In genomic region chr10:60285676-60286372, GRCm38 (mm10) we compare ENCODE assay signal across 8 mouse cellular contexts. TPM values are rescaled to one million over a fixed set of nuclear protein-coding genes. Genes with fewer than 3 reads are reported as not detected.
A peak's percentile ranks its signal among the peaks of the same experiment; 100 is the strongest.
DNase-seq lines count a peak whose midpoint lies in the region; ATAC-seq and TF ChIP-seq lines count a peak whose summit lies in the region.

No protein-coding gene starts in this region.

- no peaks in the 10 kb centered on the region for H3K27me3 ChIP-seq in heart, adult 2 months (ENCODE audit: control insufficient read depth, insufficient read depth, low read length)
- H3K27me3 ChIP-seq in limb, embryonic 11.5 days (ENCODE audit: control insufficient read depth, insufficient read depth, low read length), result no peaks in the 10 kb centered on the region
- no peaks in the 10 kb centered on the region for H3K27me3 ChIP-seq in neural tube, embryonic 15.5 days (replicated peaks)

- 52% methylated on average over 14 of the region's 14 CpGs for WGBS in heart, adult 2 months
- 72% methylated on average over 14 of the region's 14 CpGs for WGBS in bone marrow, adult 2 months
- WGBS in limb, embryonic 11.5 days, result 74% methylated on average over 14 of the region's 14 CpGs
- WGBS in neural tube, embryonic 15.5 days, result 17% methylated on average over 14 of the region's 14 CpGs

- H3K9me3 ChIP-seq in limb, embryonic 11.5 days (ENCODE audit: control insufficient read depth, low read length), result no peaks in the 10 kb centered on the region
- H3K9me3 ChIP-seq in neural tube, embryonic 15.5 days (replicated peaks), result no peaks in the 10 kb centered on the region

- no peak for TF ChIP-seq POLR2A in heart, adult 2 months (IDR thresholded peaks at IDR 0.05; ENCODE audit: insufficient read depth, low read depth, low read length)
- no peak for TF ChIP-seq POLR2A in bone marrow, adult 2 months (IDR thresholded peaks at IDR 0.05; ENCODE audit: borderline replicate concordance, control insufficient read depth, low read depth, low read length)

- H3K79me2 ChIP-seq in heart, adult 2 months (replicated peaks; ENCODE audit: control insufficient read depth, insufficient read depth, low read length), result peaks cover 13% of the 10 kb centered on the region

- H3K9ac ChIP-seq in heart, adult 2 months (ENCODE audit: low read depth, low read length), result no peak overlapping the region
- H3K9ac ChIP-seq in limb, embryonic 11.5 days (ENCODE audit: low read length), result no peak overlapping the region
- peak overlapping the region; percentile 12; the same call in 1 of the 2 replicates for H3K9ac ChIP-seq in neural tube, embryonic 15.5 days (replicated peaks)

- no peak for TF ChIP-seq EP300 in heart, adult 2 months (IDR thresholded peaks at IDR 0.05; ENCODE audit: insufficient read depth, low read depth, low read length)

- intact Hi-C loops in heart, adult 2 months (cut with DNase I), result no loop called here
- intact Hi-C loops in heart, postnatal 36 days (cut with DNase I), result no loop called here

- peak overlapping the region; percentile 14; the same call in 1 of the 2 replicates for H3K4me3 ChIP-seq in heart, adult 2 months
- H3K4me3 ChIP-seq in bone marrow, adult 2 months (replicated peaks; ENCODE audit: control insufficient read depth, low read depth, low read length), result no peak overlapping the region
- H3K4me3 ChIP-seq in limb, embryonic 11.5 days (ENCODE audit: low read depth, low read length), result no peak overlapping the region
- H3K4me3 ChIP-seq in neural tube, embryonic 15.5 days (replicated peaks), result peak overlapping the region; percentile 14

- peaks cover 61% of the 10 kb centered on the region for H3K4me1 ChIP-seq in heart, adult 2 months (ENCODE audit: control insufficient read depth, insufficient read depth, low read length)
- peaks cover 24% of the 10 kb centered on the region for H3K4me1 ChIP-seq in bone marrow, adult 2 months (ENCODE audit: control insufficient read depth, insufficient read depth, low read length)
- H3K4me1 ChIP-seq in limb, embryonic 11.5 days (ENCODE audit: control insufficient read depth, insufficient read depth, low read length), result peaks cover 25% of the 10 kb centered on the region
- peaks cover 86% of the 10 kb centered on the region for H3K4me1 ChIP-seq in neural tube, embryonic 15.5 days

- TF ChIP-seq CTCF in heart, adult 2 months (IDR thresholded peaks at IDR 0.05), result no peak
- no peak for TF ChIP-seq CTCF in bone marrow, adult 2 months (IDR thresholded peaks at IDR 0.05; ENCODE audit: control insufficient read depth, insufficient read depth, low read length)

- DNase-seq in heart, adult 2 months, result peak in 1 of 2 experiments; percentile 56
- no peak for DNase-seq in heart, postnatal 36 days
- peak; percentile 80 to 81 for DNase-seq in frontal cortex, postnatal 10 days (ENCODE audit: low spot score in 2 of 2)
- DNase-seq in kidney, adult 9 months, result peak; percentile 72
- DNase-seq in limb, embryonic 11.5 days (ENCODE audit: low spot score), result peak; percentile 62
- no peak for DNase-seq in thymus, postnatal 14 days

- peaks cover 47% of the 10 kb centered on the region for H3K36me3 ChIP-seq in heart, adult 2 months (ENCODE audit: control insufficient read depth, insufficient read depth, low read length)
- H3K36me3 ChIP-seq in limb, embryonic 11.5 days (ENCODE audit: control insufficient read depth, insufficient read depth, low read length), result no peaks in the 10 kb centered on the region; the same call in 1 of the 2 replicates
- no peaks in the 10 kb centered on the region for H3K36me3 ChIP-seq in neural tube, embryonic 15.5 days

- no peak overlapping the region for H3K4me2 ChIP-seq in limb, embryonic 11.5 days (ENCODE audit: low read depth, severe bottlenecking)
- peak overlapping the region; percentile 57 for H3K4me2 ChIP-seq in neural tube, embryonic 15.5 days

- ATAC-seq in limb, embryonic 11.5 days (ENCODE audit: insufficient number of reproducible peaks, low FRiP score, low TSS enrichment, low read depth), result peak; percentile 33; the same call in 1 of the 2 replicates
- ATAC-seq in neural tube, embryonic 15.5 days (ENCODE audit: low FRiP score), result peak; percentile 86

- H3K27ac ChIP-seq in heart, adult 2 months, result peak overlapping the region; percentile 18; the same call in 1 of the 2 replicates
- peak overlapping the region; percentile 83 for H3K27ac ChIP-seq in bone marrow, adult 2 months (ENCODE audit: control insufficient read depth, insufficient read depth, low read depth, low read length, poor library complexity)
- H3K27ac ChIP-seq in limb, embryonic 11.5 days (replicated peaks; ENCODE audit: low read depth, low read length), result no peak overlapping the region; the same call in 1 of the 2 replicates
- peak overlapping the region; percentile 87 for H3K27ac ChIP-seq in neural tube, embryonic 15.5 days (replicated peaks)

RNA-seq across cellular contexts. Expression of gene Psap, which starts 8.4 kb away (rescaled TPM):
- total RNA-seq in heart, adult 2 months (2021), result 1,000 to 10,000 TPM; 1,146 to 1,291 TPM
- polyA plus RNA-seq in heart, adult 2 months (2012; rRNA removed), result 1,270 and 1,818 TPM in 2 replicates
- total RNA-seq in heart, postnatal 36 days (2021), result 1,000 to 10,000 TPM; 1,163 to 1,211 TPM
- 271 and 453 TPM in 2 replicates for polyA plus RNA-seq in bone marrow, adult 2 months (2011; ENCODE audit: insufficient read depth, insufficient read length, low replicate concordance, missing spikeins)
- 50.6 and 54.8 TPM in 2 replicates for polyA plus RNA-seq in limb, embryonic 11.5 days (2014; fragmentation: Nextera tagmentation; extraction: Ambion mirVana)
- 217 and 220 TPM in 2 replicates for polyA plus RNA-seq in neural tube, embryonic 15.5 days (2015; fragmentation: Nextera tagmentation; extraction: Ambion mirVana)

Comparison
In these comparisons a context has a peak if more than half of its experiments do, and no peak if none do; other contexts are left out.
1. DNase-seq: peak in frontal cortex, postnatal 10 days (2 of 2), kidney, adult 9 months (single experiment) and limb, embryonic 11.5 days (single experiment); none in heart, postnatal 36 days (0 of 2) and thymus, postnatal 14 days (single experiment).
2. H3K4me3 ChIP-seq: peak in heart, adult 2 months (single experiment) and neural tube, embryonic 15.5 days (single experiment); none in bone marrow, adult 2 months (single experiment) and limb, embryonic 11.5 days (single experiment).